Mouse (Mus musculus) cerebellum, adult 2 months (tissue): Measurements from ENCODE around the gene Gm19668. TPM values are rescaled to one million over a fixed set of nuclear protein-coding genes. Genes with fewer than 3 reads are reported as not detected.
A peak's percentile ranks its signal among the peaks of the same experiment; 100 is the strongest.

Source experiments
- DNase-seq, 2 experiments: peaks; one replicate each; pipeline ENCODE4 v3.0.0; 2021
- H3K27ac ChIP-seq: fragments of 200-500 bp; 2 replicates; pipeline ENCODE4 v1.5.1; 2012; ENCODE audit warnings: low read length, control low read depth, inconsistent platforms; ENCODE audit not compliant: insufficient read depth
- H3K27me3 ChIP-seq: fragments of 200-500 bp; 2 replicates; pipeline ENCODE4 v1.6.1; 2012; ENCODE audit warnings: inconsistent platforms, mild to moderate bottlenecking, low read length, moderate library complexity; ENCODE audit not compliant: control insufficient read depth, insufficient read depth
- H3K4me1 ChIP-seq: fragments of 200-500 bp; 2 replicates; pipeline ENCODE4 v1.6.1; 2011; ENCODE audit warnings: low read length; ENCODE audit not compliant: control insufficient read depth, insufficient read depth
- H3K4me3 ChIP-seq: fragments of 200-500 bp; replicated peaks from 2 replicates; pipeline ENCODE3; 2011; ENCODE audit warnings: mild to moderate bottlenecking, low read depth, low read length, control low read depth; ENCODE audit not compliant: insufficient read depth
- CTCF ChIP-seq: fragments of 200-500 bp; IDR thresholded peaks from 2 replicates; pipeline ENCODE4 v1.5.1; 2011; ENCODE audit warnings: low read depth, mild to moderate bottlenecking, control low read depth, low read length, moderate library complexity, borderline replicate concordance; ENCODE audit not compliant: insufficient read depth
- POLR2A ChIP-seq: fragments of 200-500 bp; IDR thresholded peaks from 2 replicates; pipeline ENCODE4 v1.6.1; 2011; ENCODE audit warnings: low read length, control low read depth, borderline replicate concordance; ENCODE audit not compliant: insufficient read depth
- WGBS: fragments of 180-500 bp; shearing (Covaris S2); methylation state at CpG from one replicate; pipeline ENCODE4 v1.1.7; 2018; 5-methylcytosine and 5-hydroxymethylcytosine counted together
- polyA plus RNA-seq: library from polyadenylated mRNA; depleted of rRNA; stranded (reverse); fragments of >200 nt; gene quantifications from 2 replicates; pipeline ENCODE4 v1.2.3, GENCODE M21; 2012; rRNA removed

The Gm19668 gene
- polyA plus RNA-seq: not detected in 2 replicates

- 64% methylated on average over 8 of the region's 8 CpGs for WGBS
- no peak within 1 kb of the TSS for H3K27ac ChIP-seq
- no peaks in the 10 kb centered on the region for H3K27me3 ChIP-seq
- H3K4me1 ChIP-seq: no peaks in the 10 kb centered on the region
- no peak for DNase-seq
- H3K4me3 ChIP-seq: no peak within 1 kb of the TSS
- no peak for TF ChIP-seq CTCF
Measured at GRCm38 (mm10) chr10:77798921-77799508, at the start of gene Gm19668. Gm19668 (minus strand) TSS chr10:77799133.

DNA sequence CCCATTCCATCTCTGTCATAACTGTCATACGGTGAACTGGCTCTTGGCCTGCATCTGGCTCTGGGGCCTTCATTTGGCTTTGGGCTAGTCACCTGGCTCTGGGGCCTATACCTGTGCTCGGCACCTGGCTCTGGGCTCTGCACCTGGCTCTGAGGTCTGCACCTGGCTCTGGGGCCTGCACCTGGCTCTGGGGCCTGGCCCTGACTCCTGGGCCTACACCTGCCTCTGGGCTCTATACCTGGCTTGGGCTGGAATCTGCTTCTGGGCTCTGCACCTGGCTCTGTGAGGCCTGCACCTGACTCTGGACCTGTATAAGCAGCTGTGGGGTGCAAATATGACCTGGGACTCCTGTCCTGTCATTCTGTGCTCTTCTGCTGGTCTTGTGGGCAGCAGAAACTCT is 48.6 kb upstream of the Gm19668 start:
- WGBS: 83% methylated on average over 2 of the region's 2 CpGs
- Histone ChIP-seq H3K27me3 (no peaks in the 10 kb centered on the region), H3K4me1 (no peaks in the 10 kb centered on the region), H3K4me3 (no peak overlapping the region), H3K27ac (no peak overlapping the region)
- TF ChIP-seq CTCF: no peak
- no peak for TF ChIP-seq POLR2A
- no peak for DNase-seq

GRCm38 (mm10) chr10:77846961-77847360 is 48.0 kb upstream of the Gm19668 start:
- Histone ChIP-seq H3K4me3 (no peak overlapping the region), H3K27ac (no peak overlapping the region), H3K27me3 (no peaks in the 10 kb centered on the region), H3K4me1 (no peaks in the 10 kb centered on the region)
- WGBS: 4% methylated on average over 2 of the region's 2 CpGs
- peak; percentile 37 to 49 for DNase-seq
- TF ChIP-seq POLR2A (no peak), CTCF (no peak)

GRCm38 (mm10) chr10:77846503-77846902 is 47.6 kb upstream of the Gm19668 start, which contains the start of gene Gm36176:
Gm36176 (plus strand) TSS chr10:77846803.
- H3K4me1 ChIP-seq: no peaks in the 10 kb centered on the region
- no peak within 1 kb of the TSS for H3K27ac ChIP-seq
- no peak within 1 kb of the TSS for H3K4me3 ChIP-seq
- 69% methylated on average over 2 of the region's 3 CpGs for WGBS
- no peaks in the 10 kb centered on the region for H3K27me3 ChIP-seq
- TF ChIP-seq CTCF: no peak
- no peak for TF ChIP-seq POLR2A
- no peak for DNase-seq

DNA sequence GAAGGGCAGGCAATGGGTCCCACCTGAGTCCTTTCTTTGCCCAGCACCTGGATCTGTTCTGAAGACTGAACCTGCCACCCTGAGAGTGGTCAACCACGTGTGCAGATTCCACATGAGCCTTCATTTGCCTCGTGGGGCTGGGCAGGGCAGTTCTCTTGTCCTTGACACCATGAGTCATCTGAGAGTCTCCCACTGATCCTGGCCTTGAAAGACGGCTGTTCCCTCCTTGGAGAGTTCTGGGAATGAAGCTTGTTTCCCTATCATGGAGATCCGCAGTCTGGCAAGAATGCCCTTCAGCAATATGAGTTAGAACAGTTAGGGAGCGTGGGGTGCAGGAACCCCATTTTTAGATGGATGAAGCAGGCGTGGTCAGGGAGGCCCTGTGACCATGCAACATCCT is 40.1 kb upstream of the Gm19668 start:
- Histone ChIP-seq H3K27ac (no peak overlapping the region), H3K4me1 (no peaks in the 10 kb centered on the region), H3K27me3 (no peaks in the 10 kb centered on the region), H3K4me3 (no peak overlapping the region)
- TF ChIP-seq CTCF: no peak
- TF ChIP-seq POLR2A: no peak
- WGBS: 73% methylated on average over 6 of the region's 6 CpGs
- DNase-seq: no peak

DNA sequence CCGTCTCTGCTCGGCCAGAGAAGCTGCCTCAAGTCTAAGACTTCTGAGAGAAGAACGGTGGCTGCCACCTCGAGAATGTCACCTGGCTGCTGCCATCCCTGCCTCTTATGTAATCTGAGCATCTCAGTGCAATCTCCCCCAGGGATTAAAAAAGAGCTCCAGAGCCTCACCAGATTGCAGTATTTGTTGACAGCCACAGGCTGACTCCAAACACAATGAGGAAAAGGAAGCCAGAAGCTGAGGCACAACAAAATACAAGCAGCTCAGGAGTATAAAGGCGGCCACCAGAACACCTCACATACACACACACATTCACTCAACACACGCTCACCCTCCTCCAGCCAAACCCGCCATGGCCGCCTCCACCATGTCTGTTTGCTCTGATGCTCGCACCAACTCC is 36.7 kb upstream of the Gm19668 start, which contains the start of gene Krtap10-10:
TSS of gene Krtap10-10 (plus strand) at position 301 of the 400 bp plus-strand sequence.
- WGBS: 76% methylated on average over 9 of the region's 9 CpGs
- Histone ChIP-seq H3K4me3 (no peak within 1 kb of the TSS), H3K4me1 (no peaks in the 10 kb centered on the region), H3K27ac (no peak within 1 kb of the TSS), H3K27me3 (no peaks in the 10 kb centered on the region)
- DNase-seq: no peak
- TF ChIP-seq CTCF (no peak), POLR2A (no peak)

GRCm38 (mm10) chr10:77826951-77827350 is 28.0 kb upstream of the Gm19668 start, which contains the start of gene Krtap10-4:
Krtap10-4 (minus strand) TSS chr10:77827095.
- no peaks in the 10 kb centered on the region for H3K27me3 ChIP-seq
- no peak for TF ChIP-seq CTCF
- TF ChIP-seq POLR2A: no peak
- H3K4me1 ChIP-seq: no peaks in the 10 kb centered on the region
- 52% methylated on average over 6 of the region's 6 CpGs for WGBS
- DNase-seq: no peak
- H3K27ac ChIP-seq: no peak within 1 kb of the TSS
- H3K4me3 ChIP-seq: no peak within 1 kb of the TSS

GRCm38 (mm10) chr10:77819203-77819602 is 20.3 kb upstream of the Gm19668 start:
- no peaks in the 10 kb centered on the region for H3K27me3 ChIP-seq
- TF ChIP-seq POLR2A: no peak
- no peak for TF ChIP-seq CTCF
- no peak for DNase-seq
- H3K4me3 ChIP-seq: no peak overlapping the region
- 53% methylated on average over 4 of the region's 4 CpGs for WGBS
- no peaks in the 10 kb centered on the region for H3K4me1 ChIP-seq
- no peak overlapping the region for H3K27ac ChIP-seq
